Mouse (Mus musculus) lung, embryonic 14.5 days (tissue): ENCODE data around the gene Fbxo34. TPM values are rescaled to one million over a fixed set of nuclear protein-coding genes. Genes with fewer than 3 reads are reported as not detected.
"Not testable (repeated sequence)": the region's sequence is repeated elsewhere in the genome, so short reads cannot be mapped to it uniquely, and the experiment has no call there.

Experiments
- ATAC-seq: fragments of 200-750 bp; cut with Nextera tagmentation; 2 replicates; pipeline ENCODE4 v1.8.0; 2017; ENCODE audit warnings: mild to moderate bottlenecking, moderate TSS enrichment, moderate library complexity; ENCODE audit not compliant: insufficient read depth
- DNase-seq: peaks from one replicate; pipeline ENCODE4 v3.0.0-alpha.2; 2015
- H3K27ac ChIP-seq: fragments of 300-500 bp; sonication (generic); 2 replicates; pipeline ENCODE4 v1.5.1; 2014; ENCODE audit warnings: low read depth, mild to moderate bottlenecking, moderate library complexity
- H3K27me3 ChIP-seq: fragments of 300-500 bp; sonication (generic); 2 replicates; pipeline ENCODE4 v1.6.1; 2014; ENCODE audit warnings: low read length, control low read depth; ENCODE audit not compliant: insufficient read depth
- H3K36me3 ChIP-seq: fragments of 300-500 bp; sonication (generic); 2 replicates; pipeline ENCODE4 v1.6.1; 2014; ENCODE audit warnings: control low read depth; ENCODE audit not compliant: insufficient read depth
- H3K4me1 ChIP-seq: fragments of 300-500 bp; sonication (generic); 2 replicates; pipeline ENCODE4 v1.6.1; 2014; ENCODE audit warnings: antibody characterized with exemption, control low read depth; ENCODE audit not compliant: insufficient read depth
- H3K4me2 ChIP-seq: fragments of 300-500 bp; sonication (generic); 2 replicates; pipeline ENCODE4 v1.6.1; 2014; ENCODE audit warnings: mild to moderate bottlenecking
- H3K4me3 ChIP-seq: fragments of 300-500 bp; sonication (generic); 2 replicates; pipeline ENCODE4 v1.5.1; 2014; ENCODE audit warnings: low read depth, low read length
- H3K9ac ChIP-seq: fragments of 300-500 bp; sonication (generic); 2 replicates; pipeline ENCODE4 v1.6.1; 2014
- H3K9me3 ChIP-seq: fragments of 300-500 bp; sonication (generic); 2 replicates; pipeline ENCODE4 v1.6.1; 2016; ENCODE audit warnings: low read depth, low read length, control low read depth
- CTCF ChIP-seq: IDR thresholded peaks from 2 replicates; pipeline ENCODE4 v1.5.1; 2016; ENCODE audit warnings: antibody characterized with exemption, low read depth
- WGBS: fragments of 180-500 bp; shearing (Covaris S2); extraction: QIAGEN DNeasy Blood & Tissue Kit; methylation state at CpG from one replicate; pipeline ENCODE4 v1.1.7; 2014; 5-methylcytosine and 5-hydroxymethylcytosine counted together
- polyA plus RNA-seq: library from polyadenylated mRNA; unstranded; fragments of >200 nt; fragmentation: Nextera tagmentation; extraction: Ambion mirVana; gene quantifications from 2 replicates; pipeline ENCODE4 v1.2.1, GENCODE M21; 2014

Fbxo34 gene
- 19.5 and 23.5 TPM in 2 replicates for polyA plus RNA-seq

DNA sequence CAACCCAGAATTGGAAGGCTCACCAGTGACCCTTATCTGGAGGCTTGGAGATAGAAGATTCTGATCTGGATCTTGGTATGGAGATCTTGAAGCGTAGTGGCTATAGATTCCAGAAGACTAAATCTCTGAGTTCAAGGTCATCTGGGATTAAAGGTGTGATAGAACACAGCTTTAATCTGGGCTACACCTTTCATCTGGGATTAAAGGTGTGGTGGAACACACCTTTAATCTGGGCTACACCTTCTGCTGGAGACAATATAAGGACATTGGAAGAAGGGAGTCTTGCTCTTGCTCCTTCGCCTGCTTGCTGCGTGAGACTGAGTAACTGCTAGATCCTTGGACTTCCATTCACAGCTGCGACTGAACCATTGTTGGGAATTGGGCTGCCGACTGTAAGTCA lies at the start of gene Fbxo34:
Gene Fbxo34, plus strand, starts transcription at position 301 of the 400 bp plus-strand sequence.
- not testable (repeated sequence) for H3K9me3 ChIP-seq, H3K4me2 ChIP-seq, H3K4me3 ChIP-seq, H3K27ac ChIP-seq, ATAC-seq, H3K4me1 ChIP-seq, H3K36me3 ChIP-seq, H3K27me3 ChIP-seq, H3K9ac ChIP-seq, DNase-seq
- 89% methylated on average over 2 of the region's 5 CpGs for WGBS

DNA sequence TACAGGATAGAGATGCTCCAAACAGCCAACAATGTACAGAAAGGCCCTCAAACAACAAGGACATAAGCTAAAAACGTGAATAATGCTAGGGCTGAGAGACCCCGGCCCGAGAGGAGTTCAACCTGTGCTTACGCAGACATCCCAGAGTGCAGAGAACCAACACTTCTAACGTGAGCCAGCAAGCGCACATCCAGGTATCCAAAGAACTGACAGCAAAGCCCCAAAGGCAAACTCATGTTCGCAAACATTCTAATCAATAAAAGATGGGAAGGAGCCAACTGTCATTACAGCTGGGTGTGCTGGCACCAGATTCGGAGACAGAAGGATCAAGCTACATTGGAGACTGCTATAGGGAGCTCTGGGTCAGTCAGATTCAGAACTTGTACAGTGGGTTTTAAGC lies 47.5 kb upstream of the Fbxo34 start:
- 91% methylated on average over 8 of the region's 8 CpGs for WGBS
- H3K9ac ChIP-seq, result no peak overlapping the region
- no peaks in the 10 kb centered on the region for H3K4me1 ChIP-seq
- H3K27ac ChIP-seq, result no peak overlapping the region
- ATAC-seq (no peak), DNase-seq (no peak)
- H3K9me3 ChIP-seq, result no peaks in the 10 kb centered on the region
- no peak for TF ChIP-seq CTCF
- H3K4me3 ChIP-seq, result no peak overlapping the region
- no peak overlapping the region for H3K4me2 ChIP-seq
- H3K27me3 ChIP-seq, result no peaks in the 10 kb centered on the region
- peaks cover 94% of the 10 kb centered on the region for H3K36me3 ChIP-seq

GRCm38 (mm10) chr14:47406000-47406399 lies 44.2 kb upstream of the Fbxo34 start:
- Histone ChIP-seq H3K27me3 (no peaks in the 10 kb centered on the region), H3K4me2 (no peak overlapping the region), H3K9ac (no peak overlapping the region), H3K9me3 (no peaks in the 10 kb centered on the region), H3K36me3 (peaks cover 98% of the 10 kb centered on the region), H3K27ac (no peak overlapping the region), H3K4me3 (no peak overlapping the region), H3K4me1 (no peaks in the 10 kb centered on the region)
- ATAC-seq, result no peak
- no peak for DNase-seq
- TF ChIP-seq CTCF, result no peak
- WGBS, result 85% methylated on average over 9 of the region's 9 CpGs

GRCm38 (mm10) chr14:47417346-47417745 lies 32.9 kb upstream of the Fbxo34 start:
- DNase-seq (peak; percentile 26), ATAC-seq (no peak)
- no peak for TF ChIP-seq CTCF

GRCm38 (mm10) chr14:47417775-47418665 lies 32.2 kb upstream of the Fbxo34 start, which contains the start of gene Dlgap5:
Gene Dlgap5, minus strand, starts transcription at chr14:47418407.
- 2% methylated on average over 36 of the region's 36 CpGs for WGBS
- peak; percentile 98 for DNase-seq

More at GRCm38 (mm10) chr14:47417346-47417745, 32.9 kb upstream of the Fbxo34 start:
- H3K36me3 ChIP-seq, result peaks cover 38% of the 10 kb centered on the region
- H3K9ac ChIP-seq, result peak overlapping the region; percentile 64
- H3K4me2 ChIP-seq, result peak overlapping the region; percentile 87
- no peaks in the 10 kb centered on the region for H3K9me3 ChIP-seq
- peak overlapping the region; percentile 56 for H3K4me3 ChIP-seq
- peak overlapping the region; percentile 39; the same call in 1 of the 2 replicates for H3K27ac ChIP-seq
- 0 out of 2 replicates have a peak, but pooled peaks cover 4% of the 10 kb centered on the region for H3K4me1 ChIP-seq
- no peaks in the 10 kb centered on the region for H3K27me3 ChIP-seq
- 21% methylated on average over 3 of the region's 3 CpGs for WGBS

DNA sequence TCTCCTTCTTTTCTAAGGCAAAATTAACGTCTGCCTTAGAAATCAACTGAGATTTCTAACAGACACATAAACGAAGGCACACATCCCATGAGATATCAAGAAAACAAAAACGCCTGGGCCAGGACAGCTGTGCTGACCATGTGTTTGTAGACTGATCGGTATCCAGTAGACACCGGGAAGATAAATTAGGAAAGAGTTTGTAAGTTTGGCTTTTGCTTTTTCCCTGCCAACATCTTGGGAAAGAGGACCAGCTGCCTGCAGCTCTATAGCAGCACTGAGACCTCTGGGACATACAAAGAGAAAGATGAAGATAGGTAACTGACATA lies 31.6 kb upstream of the Fbxo34 start:
- Histone ChIP-seq H3K9ac (peak overlapping the region; percentile 38), H3K27ac (peak overlapping the region; percentile 61)
- peak; percentile 60 for ATAC-seq

More at GRCm38 (mm10) chr14:47417775-47418665, 32.2 kb upstream of the Fbxo34 start, which contains the start of gene Dlgap5:
- Histone ChIP-seq H3K4me1 (0 out of 2 replicates have a peak, but pooled peaks cover 4% of the 10 kb centered on the region), H3K27ac (peak within 1 kb of the TSS; percentile 61), H3K9ac (peak within 1 kb of the TSS; percentile 64), H3K9me3 (no peaks in the 10 kb centered on the region), H3K4me2 (peak within 1 kb of the TSS; percentile 87), H3K36me3 (peaks cover 31% of the 10 kb centered on the region), H3K4me3 (peak within 1 kb of the TSS; percentile 56), H3K27me3 (no peaks in the 10 kb centered on the region)
- no peak for TF ChIP-seq CTCF
- peak; percentile 97 for ATAC-seq

DNA sequence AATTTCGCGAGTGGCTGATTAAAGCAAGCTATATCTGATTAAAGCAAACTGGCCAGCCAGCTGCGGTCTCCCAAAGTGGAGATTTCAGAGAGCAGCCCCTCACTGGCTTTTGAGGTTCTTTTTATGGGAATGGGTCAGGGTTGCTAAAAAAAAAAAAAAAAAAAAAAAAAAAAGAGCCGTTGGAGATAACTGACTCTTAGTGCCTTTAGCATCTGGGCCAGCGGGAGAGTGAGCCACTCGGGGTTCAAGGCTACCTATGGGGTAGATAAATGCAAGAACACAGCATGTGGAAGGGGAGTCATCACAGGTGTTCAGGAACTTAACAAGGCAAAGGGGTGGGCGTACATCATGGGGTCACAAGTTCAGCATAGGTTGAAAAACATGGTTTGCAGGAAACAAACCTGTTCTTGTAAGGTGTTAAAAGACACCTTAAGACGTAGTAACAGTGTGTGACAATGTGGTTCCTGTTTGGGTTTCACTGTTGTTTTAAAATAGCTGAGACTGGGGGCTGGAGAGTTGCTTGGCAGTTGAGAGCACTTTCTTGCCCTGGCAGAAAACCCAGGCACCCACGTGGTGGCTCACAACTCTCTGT lies 31.1 kb upstream of the Fbxo34 start:
- WGBS, result 70% methylated on average over 9 of the region's 9 CpGs
- Histone ChIP-seq H3K27me3 (no peaks in the 10 kb centered on the region), H3K9me3 (no peaks in the 10 kb centered on the region), H3K36me3 (peaks cover 22% of the 10 kb centered on the region), H3K9ac (peak overlapping the region; percentile 38; the same call in 1 of the 2 replicates), H3K27ac (peak overlapping the region; percentile 61), H3K4me2 (peak overlapping the region; percentile 87), H3K4me3 (no peak overlapping the region), H3K4me1 (0 out of 2 replicates have a peak, but pooled peaks cover 4% of the 10 kb centered on the region)
- DNase-seq (no peak), ATAC-seq (no peak)
- TF ChIP-seq CTCF, result no peak

More for the DNA sequence above, 31.6 kb upstream of the Fbxo34 start:
- peak overlapping the region; percentile 87 for H3K4me2 ChIP-seq
- peak; percentile 65 for DNase-seq
- WGBS, result 23% methylated on average over 5 of the region's 5 CpGs
- H3K9me3 ChIP-seq, result no peaks in the 10 kb centered on the region
- H3K27me3 ChIP-seq, result no peaks in the 10 kb centered on the region
- H3K4me3 ChIP-seq, result peak overlapping the region; percentile 56
- TF ChIP-seq CTCF, result no peak
- peaks cover 27% of the 10 kb centered on the region for H3K36me3 ChIP-seq
- H3K4me1 ChIP-seq, result 0 out of 2 replicates have a peak, but pooled peaks cover 4% of the 10 kb centered on the region
